Mouse (Mus musculus): ENCODE measurements around the gene Pxmp4. TPM values are rescaled to one million over a fixed set of nuclear protein-coding genes. Genes with fewer than 3 reads are reported as not detected.

The Pxmp4 gene
- polyA plus RNA-seq, 2 experiments, result 20.6 to 27.0 TPM

- no peak overlapping the region for H3K27ac ChIP-seq (replicated peaks; ENCODE audit: low read depth, low read length)
- DNase-seq (ENCODE audit: low spot score), result no peak
These were observed 39.3 kb upstream of the Pxmp4 start for GRCm38 (mm10) chr2:154642712-154643385.

GRCm38 (mm10) chr2:154642005-154642459 is 38.5 kb upstream of the Pxmp4 start:
- Histone ChIP-seq H3K4me1 (ENCODE audit: control insufficient read depth, insufficient read depth, low read length) (no peaks in the 10 kb centered on the region), H3K27me3 (ENCODE audit: control insufficient read depth, insufficient read depth, low read length) (no peaks in the 10 kb centered on the region), H3K4me2 (replicated peaks; ENCODE audit: low read depth, low read length, severe bottlenecking) (no peak overlapping the region), H3K9me3 (ENCODE audit: control insufficient read depth, low read length) (no peaks in the 10 kb centered on the region), H3K36me3 (ENCODE audit: control insufficient read depth, insufficient read depth, low read length) (peaks cover 44% of the 10 kb centered on the region), H3K9ac (ENCODE audit: low read depth, low read length, severe bottlenecking) (no peak overlapping the region), H3K27ac (replicated peaks; ENCODE audit: low read depth, low read length) (no peak overlapping the region), H3K4me3 (replicated peaks; ENCODE audit: low read length) (no peak overlapping the region)
- no peak for TF ChIP-seq POLR2A (IDR thresholded peaks at IDR 0.05; ENCODE audit: borderline replicate concordance, extremely low read depth, insufficient read depth, insufficient read length)
- DNase-seq (ENCODE audit: low spot score), result no peak
- WGBS, result 100% methylated on average over 9 of the region's 9 CpGs
- no peak for ATAC-seq (ENCODE audit: low FRiP score, low read depth)

More at GRCm38 (mm10) chr2:154642712-154643385, 39.3 kb upstream of the Pxmp4 start:
- no peak overlapping the region for H3K4me3 ChIP-seq (replicated peaks; ENCODE audit: low read length)
- peaks cover 38% of the 10 kb centered on the region for H3K36me3 ChIP-seq (ENCODE audit: control insufficient read depth, insufficient read depth, low read length)
- ATAC-seq (ENCODE audit: low FRiP score, low read depth), result no peak
- H3K9me3 ChIP-seq (ENCODE audit: control insufficient read depth, low read length), result no peaks in the 10 kb centered on the region
- WGBS, result 83% methylated on average over 6 of the region's 6 CpGs
- no peaks in the 10 kb centered on the region for H3K27me3 ChIP-seq (ENCODE audit: control insufficient read depth, insufficient read depth, low read length)
- no peaks in the 10 kb centered on the region for H3K4me1 ChIP-seq (ENCODE audit: control insufficient read depth, insufficient read depth, low read length)
- H3K4me2 ChIP-seq (replicated peaks; ENCODE audit: low read depth, low read length, severe bottlenecking), result no peak overlapping the region
- TF ChIP-seq POLR2A (IDR thresholded peaks at IDR 0.05; ENCODE audit: borderline replicate concordance, extremely low read depth, insufficient read depth, insufficient read length), result no peak
- no peak overlapping the region for H3K9ac ChIP-seq (ENCODE audit: low read depth, low read length, severe bottlenecking)

- Histone ChIP-seq H3K4me1 (ENCODE audit: control insufficient read depth, insufficient read depth, low read length) (no peaks in the 10 kb centered on the region), H3K27ac (replicated peaks; ENCODE audit: low read depth, low read length) (no peak overlapping the region), H3K4me2 (replicated peaks; ENCODE audit: low read depth, low read length, severe bottlenecking) (no peak overlapping the region), H3K9me3 (ENCODE audit: control insufficient read depth, low read length) (no peaks in the 10 kb centered on the region), H3K27me3 (ENCODE audit: control insufficient read depth, insufficient read depth, low read length) (no peaks in the 10 kb centered on the region), H3K4me3 (replicated peaks; ENCODE audit: low read length) (no peak overlapping the region), H3K9ac (ENCODE audit: low read depth, low read length, severe bottlenecking) (no peak overlapping the region), H3K36me3 (ENCODE audit: control insufficient read depth, insufficient read depth, low read length) (peaks cover 45% of the 10 kb centered on the region)
- no peak for DNase-seq (ENCODE audit: low spot score)
- no peak for ATAC-seq (ENCODE audit: low FRiP score, low read depth)
- TF ChIP-seq POLR2A (IDR thresholded peaks at IDR 0.05; ENCODE audit: borderline replicate concordance, extremely low read depth, insufficient read depth, insufficient read length), result no peak
- 84% methylated on average over 8 of the region's 8 CpGs for WGBS
These were observed 37.7 kb upstream of the Pxmp4 start for GRCm38 (mm10) chr2:154641176-154641575.

- DNase-seq (ENCODE audit: low spot score), result no peak
- Histone ChIP-seq H3K36me3 (ENCODE audit: control insufficient read depth, insufficient read depth, low read length) (peaks cover 36% of the 10 kb centered on the region), H3K27ac (replicated peaks; ENCODE audit: low read depth, low read length) (no peak overlapping the region), H3K4me2 (replicated peaks; ENCODE audit: low read depth, low read length, severe bottlenecking) (no peak overlapping the region), H3K4me3 (replicated peaks; ENCODE audit: low read length) (no peak overlapping the region), H3K9me3 (ENCODE audit: control insufficient read depth, low read length) (no peaks in the 10 kb centered on the region), H3K27me3 (ENCODE audit: control insufficient read depth, insufficient read depth, low read length) (no peaks in the 10 kb centered on the region), H3K4me1 (ENCODE audit: control insufficient read depth, insufficient read depth, low read length) (no peaks in the 10 kb centered on the region), H3K9ac (ENCODE audit: low read depth, low read length, severe bottlenecking) (no peak overlapping the region)
- TF ChIP-seq POLR2A (IDR thresholded peaks at IDR 0.05; ENCODE audit: borderline replicate concordance, extremely low read depth, insufficient read depth, insufficient read length), result no peak
- no peak for ATAC-seq (ENCODE audit: low FRiP score, low read depth)
- WGBS, result 85% methylated on average over 4 of the region's 4 CpGs
These were observed 35.6 kb upstream of the Pxmp4 start for GRCm38 (mm10) chr2:154639115-154639514.

- H3K27me3 ChIP-seq (ENCODE audit: control insufficient read depth, insufficient read depth, low read length), result no peaks in the 10 kb centered on the region
- H3K9ac ChIP-seq (ENCODE audit: low read depth, low read length, severe bottlenecking), result no peak overlapping the region
- no peak overlapping the region for H3K4me3 ChIP-seq (replicated peaks; ENCODE audit: low read length)
- no peaks in the 10 kb centered on the region for H3K4me1 ChIP-seq (ENCODE audit: control insufficient read depth, insufficient read depth, low read length)
- H3K36me3 ChIP-seq (ENCODE audit: control insufficient read depth, insufficient read depth, low read length), result peaks cover 34% of the 10 kb centered on the region
- DNase-seq (ENCODE audit: low spot score), result no peak
- H3K27ac ChIP-seq (replicated peaks; ENCODE audit: low read depth, low read length), result no peak overlapping the region
- ATAC-seq (ENCODE audit: low FRiP score, low read depth), result no peak
- H3K4me2 ChIP-seq (replicated peaks; ENCODE audit: low read depth, low read length, severe bottlenecking), result no peak overlapping the region
- no peaks in the 10 kb centered on the region for H3K9me3 ChIP-seq (ENCODE audit: control insufficient read depth, low read length)
- TF ChIP-seq POLR2A (IDR thresholded peaks at IDR 0.05; ENCODE audit: borderline replicate concordance, extremely low read depth, insufficient read depth, insufficient read length), result no peak
- WGBS, result 95% methylated on average over 3 of the region's 3 CpGs
These were observed 35.0 kb upstream of the Pxmp4 start for GRCm38 (mm10) chr2:154638521-154638920.
